Mouse (Mus musculus): ENCODE measurements around the gene Zfand3. TPM values are rescaled to one million over a fixed set of nuclear protein-coding genes. Genes with fewer than 3 reads are reported as not detected.

The Zfand3 gene
- polyA plus RNA-seq (2012; rRNA removed): 134 and 148 TPM in 2 replicates

GRCm38 (mm10) chr17:30004203-30005102 lies at the start of gene Zfand3:
Gene Zfand3 (plus strand): TSS chr17:30004733.

GRCm38 (mm10) chr17:29970037-29970555 lies 34.4 kb upstream of the Zfand3 start, which contains the start of gene Mdga1:
Gene Mdga1 (minus strand): TSS chr17:29970087.

Other genes starting within 250 kb of the Zfand3 start
- gene Mdga1, start 34.6 kb upstream of the Zfand3 start, polyA plus RNA-seq (2012; rRNA removed): 41.4 and 41.6 TPM in 2 replicates

Measured in central nervous system, embryonic 14 days (tissue).